Mouse (Mus musculus) forebrain, postnatal 0 days (tissue): ENCODE results near the gene Il10rb. TPM values are rescaled to one million over a fixed set of nuclear protein-coding genes. Genes with fewer than 3 reads are reported as not detected.
A peak's percentile ranks its signal among the peaks of the same experiment; 100 is the strongest.

Experiments used
- ATAC-seq: fragments of 200-750 bp; cut with Nextera tagmentation; 2 replicates; pipeline ENCODE4 v1.8.0; 2017; ENCODE audit warnings: mild to moderate bottlenecking, moderate library complexity
- DNase-seq: peaks from one replicate; pipeline ENCODE4 v3.0.0-alpha.2; 2015
- H3K27ac ChIP-seq: fragments of 300-500 bp; sonication (generic); 2 replicates; pipeline ENCODE4 v1.5.1; 2014; ENCODE audit warnings: low read depth, mild to moderate bottlenecking, antibody characterized with exemption, low read length, moderate library complexity, mixed read lengths
- H3K27me3 ChIP-seq: fragments of 300-500 bp; sonication (generic); 2 replicates; pipeline ENCODE4 v1.6.1; 2014; ENCODE audit warnings: mild to moderate bottlenecking, low read length, mixed read lengths; ENCODE audit not compliant: insufficient read depth
- H3K36me3 ChIP-seq: fragments of 300-500 bp; sonication (generic); 2 replicates; pipeline ENCODE4 v1.6.1; 2014; ENCODE audit warnings: mild to moderate bottlenecking, moderate library complexity; ENCODE audit not compliant: insufficient read depth
- H3K4me1 ChIP-seq: fragments of 300-500 bp; sonication (generic); 2 replicates; pipeline ENCODE4 v1.6.1; 2014; ENCODE audit warnings: antibody characterized with exemption; ENCODE audit not compliant: insufficient read depth
- H3K4me2 ChIP-seq: fragments of 300-500 bp; sonication (generic); 2 replicates; pipeline ENCODE4 v1.6.1; 2014; ENCODE audit warnings: low read depth, mild to moderate bottlenecking, moderate library complexity
- H3K4me3 ChIP-seq: fragments of 300-500 bp; sonication (generic); 2 replicates; pipeline ENCODE4 v1.5.1; 2014; ENCODE audit warnings: low read depth, low read length, mixed read lengths
- H3K9ac ChIP-seq: fragments of 300-500 bp; sonication (generic); 2 replicates; pipeline ENCODE4 v1.6.1; 2014; ENCODE audit warnings: mild to moderate bottlenecking
- H3K9me3 ChIP-seq: fragments of 300-500 bp; sonication (generic); 2 replicates; pipeline ENCODE4 v1.6.1; 2016; ENCODE audit warnings: low read length
- CTCF ChIP-seq: sonication (generic); IDR thresholded peaks from 2 replicates; pipeline ENCODE4 v1.5.1; 2016; ENCODE audit warnings: antibody characterized with exemption, control low read depth, low read depth
- WGBS: fragments of 180-500 bp; shearing (Covaris S2); extraction: QIAGEN DNeasy Blood & Tissue Kit; methylation state at CpG from one replicate; pipeline ENCODE4 v1.1.7; 2014; 5-methylcytosine and 5-hydroxymethylcytosine counted together
- polyA plus RNA-seq: library from polyadenylated mRNA; unstranded; fragments of >200 nt; fragmentation: Nextera tagmentation; extraction: Ambion mirVana; gene quantifications from 2 replicates; pipeline ENCODE4 v1.2.1, GENCODE M21; 2015
- total RNA-seq: library from RNA; depleted of rRNA; stranded (reverse); fragments of >200 nt; gene quantifications from 2 replicates; pipeline ENCODE4 v1.2.3, GENCODE M21; 2014

Gene Il10rb
- total and polyA plus RNA-seq, 2 experiments from 2014 or later = 7.9 to 9.2 TPM

DNA sequence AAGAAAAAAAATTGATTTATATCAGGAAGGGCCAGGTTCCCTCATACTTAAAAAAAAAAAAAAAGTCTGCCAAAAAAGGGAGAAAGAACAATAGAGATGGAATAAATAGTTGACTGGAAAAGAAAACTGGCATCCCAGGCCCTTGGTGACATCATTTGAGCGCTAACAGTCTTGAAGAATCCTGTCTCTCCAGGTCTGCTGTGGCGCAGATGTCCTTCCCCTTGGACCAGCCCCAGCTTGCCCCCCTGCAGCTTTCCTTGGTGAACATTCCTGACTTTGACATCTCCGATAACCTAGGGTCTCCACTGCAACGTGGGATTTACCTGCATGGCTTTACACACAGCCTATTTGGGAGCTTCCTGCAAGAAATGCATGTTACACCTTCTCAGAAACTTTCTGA is 24.4 kb upstream of the Il10rb start:
- WGBS = 84% methylated on average over 4 of the region's 4 CpGs

DNA sequence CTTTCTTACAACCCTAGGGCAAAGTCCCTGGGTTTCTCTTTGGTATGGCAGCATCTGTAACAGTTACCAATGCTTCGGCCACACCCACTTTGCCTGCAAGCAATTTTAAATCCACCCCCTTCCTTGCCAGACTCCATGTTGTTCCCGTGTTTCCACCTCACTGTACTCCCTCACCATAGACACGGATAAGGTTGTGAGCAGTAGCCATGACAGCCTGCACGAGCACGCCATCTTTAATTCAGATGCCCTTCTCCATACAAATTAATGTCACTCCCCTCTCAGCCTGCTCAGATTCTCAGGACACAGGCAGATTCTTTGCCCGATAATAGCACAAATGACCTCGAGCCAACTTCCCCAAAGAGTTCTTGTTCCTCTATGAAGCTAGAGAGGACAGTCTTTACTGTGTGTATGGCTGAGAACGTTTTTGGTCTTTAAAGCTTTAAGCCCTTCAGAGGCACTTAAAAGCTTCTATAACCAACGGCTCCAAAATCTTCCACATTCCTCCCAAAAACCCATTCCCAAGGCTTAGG is 23.6 kb upstream of the Il10rb start:
- H3K27me3 ChIP-seq = no peaks in the 10 kb centered on the region
- no peaks in the 10 kb centered on the region for H3K4me1 ChIP-seq
- H3K4me2 ChIP-seq = no peak overlapping the region
- no peak for TF ChIP-seq CTCF
- ATAC-seq = no peak
- DNase-seq = no peak
- H3K27ac ChIP-seq = no peak overlapping the region
- no peak overlapping the region for H3K9ac ChIP-seq
- H3K36me3 ChIP-seq = peaks cover 11% of the 10 kb centered on the region
- no peaks in the 10 kb centered on the region for H3K9me3 ChIP-seq
- 87% methylated on average over 9 of the region's 9 CpGs for WGBS
- H3K4me3 ChIP-seq = no peak overlapping the region

More for the DNA sequence above, 24.4 kb upstream of the Il10rb start:
- peaks cover 8% of the 10 kb centered on the region for H3K36me3 ChIP-seq
- TF ChIP-seq CTCF = no peak
- no peak for DNase-seq
- no peak overlapping the region for H3K4me3 ChIP-seq
- H3K4me1 ChIP-seq = no peaks in the 10 kb centered on the region
- H3K4me2 ChIP-seq = no peak overlapping the region
- H3K9ac ChIP-seq = no peak overlapping the region
- no peaks in the 10 kb centered on the region for H3K9me3 ChIP-seq
- ATAC-seq = no peak
- H3K27me3 ChIP-seq = no peaks in the 10 kb centered on the region
- no peak overlapping the region for H3K27ac ChIP-seq

DNA sequence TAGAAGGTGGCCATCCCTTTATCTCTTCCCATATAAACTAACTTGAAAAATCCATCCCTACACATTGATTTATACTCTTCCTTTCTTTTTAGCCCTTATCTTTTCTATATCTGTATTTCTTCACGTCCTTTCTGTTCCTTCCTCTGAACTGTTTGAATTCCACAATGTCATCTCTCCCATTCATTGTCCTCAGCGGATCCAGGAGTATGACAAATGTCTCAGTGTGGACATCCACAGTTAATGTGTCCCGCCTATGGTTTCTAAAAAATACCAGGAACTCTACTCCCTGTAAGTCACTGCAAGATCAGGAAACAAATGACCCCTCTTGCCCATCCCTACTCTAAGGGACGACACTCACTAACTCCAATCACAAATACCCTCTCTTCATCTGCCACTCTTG is 21.7 kb upstream of the Il10rb start:
- Histone ChIP-seq H3K27ac (no peak overlapping the region), H3K9me3 (no peaks in the 10 kb centered on the region), H3K4me1 (no peaks in the 10 kb centered on the region), H3K4me2 (no peak overlapping the region), H3K36me3 (peaks cover 26% of the 10 kb centered on the region), H3K9ac (no peak overlapping the region), H3K4me3 (no peak overlapping the region), H3K27me3 (no peaks in the 10 kb centered on the region)
- no peak for DNase-seq
- no peak for TF ChIP-seq CTCF
- ATAC-seq = no peak
- WGBS = 89% methylated on average over 4 of the region's 4 CpGs

DNA sequence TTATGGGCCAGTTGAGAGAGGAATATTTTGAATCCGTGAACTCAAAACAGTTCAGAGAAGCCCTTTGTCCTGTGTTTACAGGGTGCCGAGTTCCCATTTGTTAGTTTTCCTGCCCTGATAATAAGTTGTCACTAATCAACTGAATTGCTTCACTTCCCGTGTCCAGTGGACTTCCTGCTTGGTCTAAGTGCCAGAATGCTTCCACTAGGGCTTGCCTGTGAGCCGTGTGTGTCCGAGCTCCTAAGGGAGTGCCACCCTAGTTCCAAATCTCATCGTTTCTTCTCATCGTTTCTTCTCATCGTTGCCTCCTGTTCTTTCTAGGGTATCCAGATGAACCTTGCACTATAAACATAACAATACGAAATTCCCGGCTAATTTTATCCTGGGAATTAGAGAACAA is 20.3 kb upstream of the Il10rb start:
- ATAC-seq (no peak), DNase-seq (no peak)
- no peak for TF ChIP-seq CTCF
- H3K9me3 ChIP-seq = no peaks in the 10 kb centered on the region
- H3K4me2 ChIP-seq = no peak overlapping the region
- no peaks in the 10 kb centered on the region for H3K4me1 ChIP-seq
- no peak overlapping the region for H3K9ac ChIP-seq
- H3K27me3 ChIP-seq = no peaks in the 10 kb centered on the region
- WGBS = 42% methylated on average over 10 of the region's 10 CpGs
- H3K27ac ChIP-seq = no peak overlapping the region
- no peak overlapping the region for H3K4me3 ChIP-seq
- H3K36me3 ChIP-seq = peaks cover 28% of the 10 kb centered on the region

DNA sequence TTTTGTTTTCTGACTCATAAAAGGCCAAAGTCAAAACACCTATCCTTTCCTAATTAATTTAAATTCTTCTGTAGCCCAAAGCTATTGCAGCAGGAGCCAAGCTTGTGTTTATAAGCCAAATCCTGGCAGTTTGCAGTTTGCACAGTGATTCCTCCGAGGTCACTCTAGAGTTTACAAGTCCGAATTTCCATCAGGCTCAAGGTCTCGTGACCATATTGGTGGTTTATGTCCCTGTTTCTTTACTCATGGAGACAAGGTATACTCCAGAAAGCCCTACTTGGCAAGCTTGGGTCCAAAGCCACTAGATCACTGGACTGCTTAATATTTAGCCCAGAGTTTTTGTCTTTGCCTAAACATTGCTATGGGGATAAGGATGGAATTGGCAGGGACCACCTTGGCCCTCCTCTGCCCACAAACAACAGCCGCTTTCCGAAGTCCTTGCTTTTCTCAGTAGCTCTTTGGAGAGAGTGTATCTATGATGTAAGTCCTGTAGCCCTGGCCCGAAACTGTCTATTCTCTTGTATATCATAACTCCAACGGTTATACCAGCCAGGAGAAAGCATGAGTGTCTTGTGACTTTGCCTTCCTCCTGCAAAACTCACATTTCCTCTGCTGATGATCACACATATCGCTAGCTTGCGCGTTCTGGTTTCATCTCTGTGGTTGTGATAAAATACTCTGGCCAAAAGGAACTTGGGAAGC is 19.4 kb upstream of the Il10rb start:
- H3K27me3 ChIP-seq = no peaks in the 10 kb centered on the region
- H3K9me3 ChIP-seq = no peaks in the 10 kb centered on the region
- ATAC-seq (no peak), DNase-seq (no peak)
- no peaks in the 10 kb centered on the region for H3K4me1 ChIP-seq
- 85% methylated on average over 10 of the region's 10 CpGs for WGBS
- no peak for TF ChIP-seq CTCF
- H3K4me2 ChIP-seq = no peak overlapping the region
- no peak overlapping the region for H3K4me3 ChIP-seq
- no peak overlapping the region for H3K27ac ChIP-seq
- H3K36me3 ChIP-seq = peaks cover 30% of the 10 kb centered on the region
- H3K9ac ChIP-seq = no peak overlapping the region

DNA sequence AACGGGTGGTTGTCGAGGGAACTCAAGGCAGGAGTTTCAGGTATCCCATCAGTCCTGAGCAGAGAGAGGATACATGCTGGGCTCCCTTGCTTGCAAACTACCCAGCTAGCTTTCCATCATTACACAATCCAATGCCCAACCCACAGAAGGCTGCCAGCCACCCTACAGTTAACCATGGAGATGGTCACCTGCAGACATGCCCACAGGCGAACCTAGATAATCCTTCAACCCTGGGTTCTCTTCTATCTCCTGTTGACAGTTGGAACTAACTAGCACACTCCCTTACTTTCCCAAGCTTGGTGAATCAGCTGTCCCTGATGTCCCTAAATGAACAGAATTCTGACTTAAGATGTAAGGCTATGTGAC is 18.9 kb upstream of the Il10rb start:
- Histone ChIP-seq H3K9me3 (no peaks in the 10 kb centered on the region), H3K27ac (no peak overlapping the region), H3K27me3 (no peaks in the 10 kb centered on the region), H3K4me2 (no peak overlapping the region), H3K9ac (no peak overlapping the region), H3K4me1 (no peaks in the 10 kb centered on the region), H3K36me3 (peaks cover 35% of the 10 kb centered on the region), H3K4me3 (no peak overlapping the region)
- WGBS = 87% methylated on average over 3 of the region's 3 CpGs
- TF ChIP-seq CTCF = no peak
- ATAC-seq (no peak), DNase-seq (no peak)

DNA sequence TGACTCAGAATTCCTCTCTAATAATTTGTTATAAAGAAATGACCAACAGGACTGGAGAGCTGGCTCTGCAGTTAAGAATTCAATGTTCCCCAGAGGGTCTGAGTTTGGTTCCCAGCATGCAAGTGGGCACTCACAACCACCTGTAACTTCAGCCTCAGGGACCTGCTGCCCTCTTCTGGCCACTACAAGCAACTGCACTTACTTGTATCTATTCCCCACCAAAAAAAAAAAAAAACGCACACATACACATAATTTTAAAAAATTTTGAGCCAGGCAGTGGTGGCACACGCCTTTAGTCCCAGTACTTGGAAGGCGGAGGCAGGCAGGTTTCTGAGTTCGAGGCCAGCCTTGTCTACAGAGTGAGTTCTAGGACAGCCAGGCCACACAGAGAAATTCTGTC is 15.9 kb upstream of the Il10rb start:
- peak; percentile 36 for DNase-seq
- no peak for ATAC-seq
- Histone ChIP-seq H3K4me2 (no peak overlapping the region), H3K27ac (no peak overlapping the region), H3K36me3 (peaks cover 47% of the 10 kb centered on the region), H3K4me3 (no peak overlapping the region), H3K4me1 (no peaks in the 10 kb centered on the region), H3K27me3 (no peaks in the 10 kb centered on the region), H3K9me3 (no peaks in the 10 kb centered on the region), H3K9ac (no peak overlapping the region)
- WGBS = 88% methylated on average over 4 of the region's 4 CpGs
- peak; percentile 59 for TF ChIP-seq CTCF
